Mouse (Mus musculus): ENCODE measurements at regions not wholly inside any gene's neighbourhood (a gene's known extent, or its start where the extent isn't known, plus 50 kb on each side); places are given as distances from the start of the nearest gene placed in this dataset.

GRCm38 (mm10) chr3:23592506-23593141, 1516.2 kb downstream of the Tbl1xr1 start:
- no peak for TF ChIP-seq POLR2A (IDR thresholded peaks at IDR 0.05; ENCODE audit: borderline replicate concordance, extremely low read depth, insufficient read depth, insufficient read length)
- H3K9me3 ChIP-seq (ENCODE audit: control insufficient read depth, low read length), result no peaks in the 10 kb centered on the region
- no peak overlapping the region for H3K9ac ChIP-seq (ENCODE audit: low read depth, low read length, severe bottlenecking)
- H3K27me3 ChIP-seq (ENCODE audit: control insufficient read depth, insufficient read depth, low read length), result no peaks in the 10 kb centered on the region
- no peak overlapping the region for H3K27ac ChIP-seq (replicated peaks; ENCODE audit: low read depth, low read length)
- H3K36me3 ChIP-seq (ENCODE audit: control insufficient read depth, insufficient read depth, low read length), result no peaks in the 10 kb centered on the region
- DNase-seq (ENCODE audit: low spot score) (peak; percentile 56), ATAC-seq (ENCODE audit: low FRiP score, low read depth) (no peak)
- 61% methylated on average over 3 of the region's 3 CpGs for WGBS
- H3K4me2 ChIP-seq (replicated peaks; ENCODE audit: low read depth, low read length, severe bottlenecking), result no peak overlapping the region
- H3K4me1 ChIP-seq (ENCODE audit: control insufficient read depth, insufficient read depth, low read length), result no peaks in the 10 kb centered on the region
- no peak overlapping the region for H3K4me3 ChIP-seq (replicated peaks; ENCODE audit: low read length)

- Histone ChIP-seq H3K4me2 (replicated peaks; ENCODE audit: low read depth, low read length, severe bottlenecking) (no peak overlapping the region), H3K9me3 (ENCODE audit: control insufficient read depth, low read length) (0 out of 2 replicates have a peak, but pooled peaks cover 7% of the 10 kb centered on the region), H3K36me3 (ENCODE audit: control insufficient read depth, insufficient read depth, low read length) (no peaks in the 10 kb centered on the region), H3K4me3 (replicated peaks; ENCODE audit: low read length) (no peak overlapping the region), H3K27ac (replicated peaks; ENCODE audit: low read depth, low read length) (no peak overlapping the region), H3K9ac (ENCODE audit: low read depth, low read length, severe bottlenecking) (no peak overlapping the region), H3K4me1 (ENCODE audit: control insufficient read depth, insufficient read depth, low read length) (no peaks in the 10 kb centered on the region), H3K27me3 (ENCODE audit: control insufficient read depth, insufficient read depth, low read length) (no peaks in the 10 kb centered on the region)
- no peak for TF ChIP-seq POLR2A (IDR thresholded peaks at IDR 0.05; ENCODE audit: borderline replicate concordance, extremely low read depth, insufficient read depth, insufficient read length)
- ATAC-seq (ENCODE audit: low FRiP score, low read depth) (no peak), DNase-seq (ENCODE audit: low spot score) (no peak)
- WGBS, result 80% methylated on average over 3 of the region's 3 CpGs
Observed at GRCm38 (mm10) chr3:23601469-23601868, 1525.0 kb downstream of the Tbl1xr1 start.

GRCm38 (mm10) chr3:23610054-23610453, 1533.6 kb downstream of the Tbl1xr1 start:
- H3K36me3 ChIP-seq (ENCODE audit: control insufficient read depth, insufficient read depth, low read length), result no peaks in the 10 kb centered on the region
- no peak for ATAC-seq (ENCODE audit: low FRiP score, low read depth)
- WGBS, result 78% methylated on average over 2 of the region's 2 CpGs
- no peak overlapping the region for H3K4me2 ChIP-seq (replicated peaks; ENCODE audit: low read depth, low read length, severe bottlenecking)
- no peaks in the 10 kb centered on the region for H3K27me3 ChIP-seq (ENCODE audit: control insufficient read depth, insufficient read depth, low read length)
- H3K4me1 ChIP-seq (ENCODE audit: control insufficient read depth, insufficient read depth, low read length), result no peaks in the 10 kb centered on the region
- H3K9ac ChIP-seq (ENCODE audit: low read depth, low read length, severe bottlenecking), result no peak overlapping the region
- no peak overlapping the region for H3K4me3 ChIP-seq (replicated peaks; ENCODE audit: low read length)
- no peaks in the 10 kb centered on the region for H3K9me3 ChIP-seq (ENCODE audit: control insufficient read depth, low read length)
- TF ChIP-seq POLR2A (IDR thresholded peaks at IDR 0.05; ENCODE audit: borderline replicate concordance, extremely low read depth, insufficient read depth, insufficient read length), result no peak
- DNase-seq (ENCODE audit: low spot score), result no peak
- no peak overlapping the region for H3K27ac ChIP-seq (replicated peaks; ENCODE audit: low read depth, low read length)

DNA sequence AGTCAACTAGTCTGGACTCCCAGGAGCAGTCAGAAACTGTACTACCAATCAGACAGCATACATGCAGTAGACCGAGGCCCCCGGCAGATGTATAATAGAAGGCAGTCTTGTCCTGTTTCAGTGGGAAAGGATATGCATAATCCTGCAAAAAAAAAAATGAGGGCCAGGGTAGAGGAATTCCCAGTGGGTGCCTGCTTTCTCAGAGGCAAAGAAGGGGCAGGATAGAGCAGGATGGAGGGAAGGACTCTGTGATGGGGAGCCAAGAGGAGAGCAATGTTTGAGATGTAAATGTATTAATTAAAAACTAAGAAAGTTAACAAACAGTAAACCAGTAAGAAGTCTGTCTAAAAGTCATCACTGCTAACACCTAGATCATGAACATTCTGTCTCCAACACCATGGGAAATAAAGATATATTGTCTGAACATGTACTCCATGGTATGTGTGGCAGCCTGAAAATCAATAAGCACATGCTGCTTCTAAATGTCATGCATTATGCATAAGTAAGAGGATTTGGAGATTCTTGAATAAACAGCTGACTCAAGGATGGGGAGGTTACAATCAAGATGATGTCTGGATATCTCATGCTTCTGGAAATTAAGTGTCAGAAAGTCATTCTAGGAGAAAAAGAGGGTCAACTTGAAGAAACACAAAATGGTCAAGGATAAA, 1485.3 kb downstream of the Naaladl2 start:
- H3K27me3 ChIP-seq (ENCODE audit: control insufficient read depth, insufficient read depth, low read length), result no peaks in the 10 kb centered on the region
- H3K9ac ChIP-seq (ENCODE audit: low read depth, low read length, severe bottlenecking), result no peak overlapping the region
- H3K4me1 ChIP-seq (ENCODE audit: control insufficient read depth, insufficient read depth, low read length), result no peaks in the 10 kb centered on the region
- H3K27ac ChIP-seq (replicated peaks; ENCODE audit: low read depth, low read length), result no peak overlapping the region
- H3K4me3 ChIP-seq (replicated peaks; ENCODE audit: low read length), result no peak overlapping the region
- H3K4me2 ChIP-seq (replicated peaks; ENCODE audit: low read depth, low read length, severe bottlenecking), result no peak overlapping the region
- DNase-seq (ENCODE audit: low spot score) (no peak), ATAC-seq (ENCODE audit: low FRiP score, low read depth) (no peak)
- no peak for TF ChIP-seq POLR2A (IDR thresholded peaks at IDR 0.05; ENCODE audit: borderline replicate concordance, extremely low read depth, insufficient read depth, insufficient read length)
- 91% methylated on average over 2 of the region's 2 CpGs for WGBS
- no peaks in the 10 kb centered on the region for H3K9me3 ChIP-seq (ENCODE audit: control insufficient read depth, low read length)
- no peaks in the 10 kb centered on the region for H3K36me3 ChIP-seq (ENCODE audit: control insufficient read depth, insufficient read depth, low read length)

GRCm38 (mm10) chr3:23706748-23707147, 1437.3 kb downstream of the Naaladl2 start:
- no peak overlapping the region for H3K4me2 ChIP-seq (replicated peaks; ENCODE audit: low read depth, low read length, severe bottlenecking)
- no peaks in the 10 kb centered on the region for H3K36me3 ChIP-seq (ENCODE audit: control insufficient read depth, insufficient read depth, low read length)
- H3K27me3 ChIP-seq (ENCODE audit: control insufficient read depth, insufficient read depth, low read length), result no peaks in the 10 kb centered on the region
- no peaks in the 10 kb centered on the region for H3K4me1 ChIP-seq (ENCODE audit: control insufficient read depth, insufficient read depth, low read length)
- H3K27ac ChIP-seq (replicated peaks; ENCODE audit: low read depth, low read length), result no peak overlapping the region
- no peak for TF ChIP-seq POLR2A (IDR thresholded peaks at IDR 0.05; ENCODE audit: borderline replicate concordance, extremely low read depth, insufficient read depth, insufficient read length)
- ATAC-seq (ENCODE audit: low FRiP score, low read depth), result no peak
- no peaks in the 10 kb centered on the region for H3K9me3 ChIP-seq (ENCODE audit: control insufficient read depth, low read length)
- no peak overlapping the region for H3K4me3 ChIP-seq (replicated peaks; ENCODE audit: low read length)
- no peak overlapping the region for H3K9ac ChIP-seq (ENCODE audit: low read depth, low read length, severe bottlenecking)
- no peak for DNase-seq (ENCODE audit: low spot score)
